Mouse (Mus musculus) E14TG2a.4 (cell line): ENCODE measurements around the gene Acer3.

Source experiments
- CTCF ChIP-seq: conservative IDR thresholded peaks from 2 replicates; pipeline ENCODE4 v1.5.1; 2014; ENCODE audit warnings: low read length
- NANOG ChIP-seq: IDR thresholded peaks from 2 replicates; pipeline ENCODE4 v1.6.1; 2014; ENCODE audit warnings: borderline replicate concordance, low read length, mixed read lengths

- TF ChIP-seq CTCF (no peak), NANOG (no peak)
Measured at GRCm38 (mm10) chr7:98360621-98360990, 39.6 kb upstream of the Acer3 start.
